In genomic region chr4:124189352-124189992, GRCm38 (mm10) we compare ENCODE assay signal across 8 mouse cellular contexts.
DNase-seq lines count a peak whose midpoint lies in the region; ATAC-seq and TF ChIP-seq lines count a peak whose summit lies in the region.

No protein-coding gene starts in this region.

- TF ChIP-seq CTCF in forebrain, postnatal 0 days (IDR thresholded peaks at IDR 0.05; ENCODE audit: low read depth), result no peak

- H3K9me3 ChIP-seq in forebrain, postnatal 0 days (ENCODE audit: low read length), result no peaks in the 10 kb centered on the region
- H3K9me3 ChIP-seq in midbrain, embryonic 15.5 days, result no peaks in the 10 kb centered on the region

- 31% methylated on average over 24 of the region's 24 CpGs for WGBS in forebrain, postnatal 0 days
- 24% methylated on average over 24 of the region's 24 CpGs for WGBS in midbrain, embryonic 15.5 days

- no peak overlapping the region for H3K4me2 ChIP-seq in forebrain, postnatal 0 days (ENCODE audit: low read depth)
- no peak overlapping the region for H3K4me2 ChIP-seq in midbrain, embryonic 15.5 days

- no peak overlapping the region for H3K4me3 ChIP-seq in forebrain, postnatal 0 days (ENCODE audit: low read depth, low read length)
- H3K4me3 ChIP-seq in midbrain, embryonic 15.5 days, result no peak overlapping the region

- H3K27me3 ChIP-seq in forebrain, postnatal 0 days (ENCODE audit: insufficient read depth, low read length), result peaks cover 3% of the 10 kb centered on the region; the same call in 1 of the 2 replicates
- no peaks in the 10 kb centered on the region for H3K27me3 ChIP-seq in midbrain, embryonic 15.5 days (replicated peaks)

- no peak overlapping the region for H3K9ac ChIP-seq in forebrain, postnatal 0 days
- no peak overlapping the region for H3K9ac ChIP-seq in midbrain, embryonic 15.5 days

- H3K4me1 ChIP-seq in forebrain, postnatal 0 days (ENCODE audit: insufficient read depth), result no peaks in the 10 kb centered on the region
- H3K4me1 ChIP-seq in midbrain, embryonic 15.5 days, result peaks cover 28% of the 10 kb centered on the region

- peak; percentile 32 for DNase-seq in layer of hippocampus, adult 9-11 months
- no peak for DNase-seq in layer of hippocampus, postnatal 14 days (ENCODE audit: low spot score in 2 of 2)
- peak; percentile 65 for DNase-seq in embryo, embryonic 10.5 days (ENCODE audit: low spot score)
- peak; percentile 56 for DNase-seq in forebrain, postnatal 0 days
- DNase-seq in adipocyte (ENCODE audit: low spot score), result no peak
- no peak for DNase-seq in kidney, postnatal 25 days

- H3K36me3 ChIP-seq in forebrain, postnatal 0 days (ENCODE audit: insufficient read depth), result no peaks in the 10 kb centered on the region
- H3K36me3 ChIP-seq in midbrain, embryonic 15.5 days (replicated peaks), result no peaks in the 10 kb centered on the region

- H3K27ac ChIP-seq in forebrain, postnatal 0 days (ENCODE audit: low read depth, low read length), result no peak overlapping the region
- no peak overlapping the region for H3K27ac ChIP-seq in midbrain, embryonic 15.5 days

- ATAC-seq in forebrain, postnatal 0 days, result peak; percentile 82
- peak; percentile 77 for ATAC-seq in midbrain, embryonic 15.5 days (replicated peaks)
- no peak for ATAC-seq in megakaryocyte-erythroid progenitor cell, adult 5-6 weeks (replicated peaks; ENCODE audit: low FRiP score, low TSS enrichment, poor library complexity, severe bottlenecking)

Comparison
In these comparisons a context has a peak if more than half of its experiments do, and no peak if none do; other contexts are left out.
1. DNase-seq: peak in layer of hippocampus, adult 9-11 months (single experiment), embryo, embryonic 10.5 days (single experiment) and forebrain, postnatal 0 days (single experiment); none in layer of hippocampus, postnatal 14 days (0 of 2), adipocyte (single experiment) and kidney, postnatal 25 days (0 of 2).